Mouse (Mus musculus) bone marrow macrophage, adult 2 months (primary cell): ENCODE measurements around the gene Tex22. TPM values are rescaled to one million over a fixed set of nuclear protein-coding genes. Genes with fewer than 3 reads are reported as not detected.

ENCODE experiments used
- H3K27ac ChIP-seq: 2 replicates; pipeline ENCODE4 v1.5.1; 2012; ENCODE audit warnings: low read depth, low read length; ENCODE audit not compliant: insufficient read depth
- H3K4me1 ChIP-seq: 2 replicates; pipeline ENCODE4 v1.6.1; 2012; ENCODE audit warnings: low read length; ENCODE audit not compliant: control insufficient read depth, insufficient read depth
- H3K4me3 ChIP-seq: 2 replicates; pipeline ENCODE4 v1.5.1; 2012; ENCODE audit warnings: mild to moderate bottlenecking, low read length, moderate library complexity; ENCODE audit not compliant: insufficient read depth
- CTCF ChIP-seq: IDR thresholded peaks from 2 replicates; pipeline ENCODE4 v1.5.1; 2012; ENCODE audit warnings: low read depth, mild to moderate bottlenecking, low read length, moderate library complexity
- POLR2A ChIP-seq: IDR thresholded peaks from 2 replicates; pipeline ENCODE4 v1.6.1; 2012; ENCODE audit warnings: mild to moderate bottlenecking, low read depth, low read length, borderline replicate concordance
- polyA plus RNA-seq: library from polyadenylated mRNA; stranded (reverse); fragments of >200 nt; gene quantifications from 2 replicates; pipeline ENCODE4 v1.2.4, GENCODE M21; 2012; ENCODE audit not compliant: missing spikeins, insufficient read depth, insufficient read length

Gene Tex22
- polyA plus RNA-seq = not detected in 2 replicates

GRCm38 (mm10) chr12:113074329-113075062, at the start of gene Tex22:
Gene Tex22 (plus strand): TSS chr12:113074502.
- H3K4me1 ChIP-seq = peaks cover 7% of the 10 kb centered on the region
- TF ChIP-seq POLR2A (no peak), CTCF (no peak)
- peak within 1 kb of the TSS; percentile 54 for H3K4me3 ChIP-seq
- H3K27ac ChIP-seq = peak within 1 kb of the TSS; percentile 22

GRCm38 (mm10) chr12:113026557-113026956, 47.7 kb upstream of the Tex22 start:
- peak overlapping the region; percentile 47 for H3K27ac ChIP-seq
- no peak for TF ChIP-seq CTCF
- no peak for TF ChIP-seq POLR2A
- peaks cover 45% of the 10 kb centered on the region for H3K4me1 ChIP-seq
- no peak overlapping the region for H3K4me3 ChIP-seq

- H3K4me1 ChIP-seq = peaks cover 49% of the 10 kb centered on the region
- no peak overlapping the region for H3K4me3 ChIP-seq
- H3K27ac ChIP-seq = no peak overlapping the region
- TF ChIP-seq CTCF (no peak), POLR2A (no peak)
Observed at GRCm38 (mm10) chr12:113027495-113027894, 46.8 kb upstream of the Tex22 start.

DNA sequence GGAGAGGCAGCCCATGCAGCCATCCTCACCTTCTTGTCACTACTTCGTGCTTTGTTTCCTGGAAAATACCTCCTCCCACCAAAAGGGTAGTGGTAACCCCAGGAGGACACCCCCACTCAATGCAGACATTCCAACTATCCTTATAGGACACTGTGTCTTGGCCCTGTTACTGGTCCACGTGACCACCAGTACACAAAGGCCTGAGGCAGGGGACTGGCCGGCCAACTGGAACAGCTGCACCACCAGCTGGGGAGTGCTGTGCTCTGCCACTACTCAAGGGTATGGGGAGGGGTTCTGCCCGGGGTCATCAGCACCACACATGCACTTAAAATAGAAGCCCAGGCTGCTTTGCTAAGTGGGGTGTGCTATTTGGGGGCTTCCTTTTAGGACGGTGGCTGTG, 46.2 kb upstream of the Tex22 start:
- TF ChIP-seq CTCF (no peak), POLR2A (no peak)
- Histone ChIP-seq H3K4me1 (peaks cover 45% of the 10 kb centered on the region), H3K4me3 (no peak overlapping the region), H3K27ac (no peak overlapping the region)

GRCm38 (mm10) chr12:113028898-113029297, 45.4 kb upstream of the Tex22 start:
- TF ChIP-seq POLR2A = no peak
- no peak for TF ChIP-seq CTCF
- Histone ChIP-seq H3K4me3 (no peak overlapping the region), H3K4me1 (peaks cover 37% of the 10 kb centered on the region), H3K27ac (no peak overlapping the region)

DNA sequence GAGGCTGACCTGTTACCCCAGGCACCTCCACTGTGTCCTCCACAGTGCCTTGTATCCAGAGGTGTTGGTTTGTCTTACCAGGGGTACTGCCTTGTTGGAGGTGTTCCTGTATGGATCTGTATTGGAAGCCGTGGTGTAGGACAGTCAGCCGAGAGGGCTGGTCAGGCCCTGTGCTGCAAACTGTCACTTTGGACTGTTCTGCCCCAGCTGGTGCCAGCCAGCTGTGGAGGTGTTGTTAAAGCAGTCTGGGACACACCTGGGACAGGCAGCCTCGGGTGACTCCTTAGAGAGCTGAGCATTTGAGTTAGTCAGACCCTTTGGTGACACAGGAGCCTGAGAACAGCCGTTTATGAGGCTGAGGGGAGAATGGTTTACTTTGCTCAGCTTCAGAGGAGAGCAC, 44.3 kb upstream of the Tex22 start:
- Histone ChIP-seq H3K4me3 (no peak overlapping the region), H3K27ac (no peak overlapping the region), H3K4me1 (peaks cover 27% of the 10 kb centered on the region)
- TF ChIP-seq CTCF = no peak
- no peak for TF ChIP-seq POLR2A

DNA sequence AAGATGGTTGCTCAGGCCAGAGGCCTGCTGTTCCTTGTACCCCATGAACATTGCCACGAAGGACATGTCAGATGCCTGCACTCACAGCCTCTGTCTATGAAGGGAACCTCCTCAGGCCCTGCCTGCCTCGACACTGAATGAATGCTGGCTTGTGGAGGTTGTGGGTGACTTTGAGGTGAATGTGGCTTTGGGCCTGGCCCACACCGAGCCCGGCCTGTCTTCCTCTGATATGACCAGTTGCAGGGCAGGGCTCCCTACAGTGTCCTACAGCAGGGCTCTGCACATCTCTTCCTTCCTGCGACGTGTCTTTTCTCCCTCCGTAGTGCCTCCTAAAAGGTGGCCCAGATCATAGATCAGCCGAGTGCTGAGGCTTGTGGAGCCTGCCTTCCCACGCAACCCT, 43.3 kb upstream of the Tex22 start:
- H3K4me1 ChIP-seq = peaks cover 23% of the 10 kb centered on the region
- H3K27ac ChIP-seq = no peak overlapping the region
- no peak for TF ChIP-seq POLR2A
- H3K4me3 ChIP-seq = no peak overlapping the region

- Histone ChIP-seq H3K4me3 (no peak overlapping the region), H3K27ac (no peak overlapping the region), H3K4me1 (peaks cover 23% of the 10 kb centered on the region)
- TF ChIP-seq POLR2A = no peak
- TF ChIP-seq CTCF = no peak
Observed at GRCm38 (mm10) chr12:113031441-113031840, 42.9 kb upstream of the Tex22 start.

GRCm38 (mm10) chr12:113032296-113033250, 41.7 kb upstream of the Tex22 start:
- H3K4me1 ChIP-seq = peaks cover 14% of the 10 kb centered on the region
- no peak for TF ChIP-seq CTCF
- no peak for TF ChIP-seq POLR2A
- H3K4me3 ChIP-seq = no peak overlapping the region
- no peak overlapping the region for H3K27ac ChIP-seq

- no peak overlapping the region for H3K27ac ChIP-seq
- peaks cover 15% of the 10 kb centered on the region for H3K4me1 ChIP-seq
Observed at GRCm38 (mm10) chr12:113035093-113035492, 39.2 kb upstream of the Tex22 start.

More at GRCm38 (mm10) chr12:113035093-113035492, 39.2 kb upstream of the Tex22 start:
- H3K4me3 ChIP-seq = no peak overlapping the region
- TF ChIP-seq POLR2A (no peak), CTCF (no peak)
